Mouse (Mus musculus) hindbrain, embryonic 16.5 days (tissue): ENCODE measurements at regions not wholly inside any gene's neighbourhood (a gene's known extent, or its start where the extent isn't known, plus 50 kb on each side); places are given as distances from the start of the nearest gene placed in this dataset.

ENCODE experiments used
- ATAC-seq: fragments of 200-750 bp; cut with Nextera tagmentation; 2 replicates; pipeline ENCODE4 v1.8.0; 2017; ENCODE audit warnings: moderate TSS enrichment, moderate library complexity
- H3K27ac ChIP-seq: fragments of 300-500 bp; sonication (generic); 2 replicates; pipeline ENCODE4 v1.5.1; 2014; ENCODE audit warnings: low read depth, mild to moderate bottlenecking, control low read depth, low read length, moderate library complexity
- H3K27me3 ChIP-seq: fragments of 300-500 bp; sonication (generic); replicated peaks from 2 replicates; pipeline ENCODE4 v1.6.1; 2014; ENCODE audit warnings: low read length; ENCODE audit not compliant: control insufficient read depth, insufficient read depth
- H3K36me3 ChIP-seq: fragments of 300-500 bp; sonication (generic); 2 replicates; pipeline ENCODE4 v1.6.1; 2014; ENCODE audit warnings: mild to moderate bottlenecking, low read length, moderate library complexity, mixed read lengths; ENCODE audit not compliant: control insufficient read depth, insufficient read depth
- H3K4me1 ChIP-seq: fragments of 300-500 bp; sonication (generic); 2 replicates; pipeline ENCODE4 v1.6.1; 2014; ENCODE audit warnings: low read depth, low read length; ENCODE audit not compliant: control insufficient read depth, insufficient read depth
- H3K4me2 ChIP-seq: fragments of 300-500 bp; sonication (generic); 2 replicates; pipeline ENCODE4 v1.6.1; 2014; ENCODE audit warnings: mild to moderate bottlenecking, low read length, control low read depth, moderate library complexity
- H3K4me3 ChIP-seq: fragments of 300-500 bp; sonication (generic); 2 replicates; pipeline ENCODE4 v1.5.1; 2014; ENCODE audit warnings: mild to moderate bottlenecking, low read length, control low read depth, moderate library complexity
- H3K9ac ChIP-seq: fragments of 300-500 bp; sonication (generic); 2 replicates; pipeline ENCODE4 v1.6.1; 2014; ENCODE audit warnings: low read depth, mild to moderate bottlenecking, control low read depth, low read length, moderate library complexity
- H3K9me3 ChIP-seq: fragments of 300-500 bp; sonication (generic); 2 replicates; pipeline ENCODE4 v1.6.1; 2014; ENCODE audit warnings: mild to moderate bottlenecking, low read length, moderate library complexity; ENCODE audit not compliant: control insufficient read depth
- WGBS: fragments of 180-500 bp; shearing (Covaris S2); extraction: QIAGEN DNeasy Blood & Tissue Kit; methylation state at CpG from one replicate; pipeline ENCODE4 v1.1.7; 2014; 5-methylcytosine and 5-hydroxymethylcytosine counted together

DNA sequence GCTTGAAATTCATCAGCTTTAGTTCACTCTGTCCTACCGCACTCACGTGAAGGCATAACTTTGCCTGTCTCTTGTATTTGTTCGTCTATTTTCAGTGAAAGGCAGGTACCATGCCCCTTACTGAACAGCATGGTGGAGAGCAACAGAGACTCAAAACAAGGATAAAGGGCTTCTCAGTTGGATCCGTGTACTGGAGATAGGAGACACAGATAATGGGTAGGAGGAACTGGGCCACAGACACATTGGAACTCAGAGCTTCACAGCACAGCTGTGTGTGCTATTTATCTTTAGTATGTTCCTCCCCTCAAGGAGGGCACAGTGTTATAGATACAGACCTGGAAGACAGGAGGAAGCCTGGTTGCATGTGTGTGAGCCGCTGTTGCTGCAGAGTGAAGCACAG lies 176.4 kb downstream of the Pten start:
- no peak for ATAC-seq
- no peak overlapping the region for H3K4me3 ChIP-seq
- 86% methylated on average over 5 of the region's 5 CpGs for WGBS

DNA sequence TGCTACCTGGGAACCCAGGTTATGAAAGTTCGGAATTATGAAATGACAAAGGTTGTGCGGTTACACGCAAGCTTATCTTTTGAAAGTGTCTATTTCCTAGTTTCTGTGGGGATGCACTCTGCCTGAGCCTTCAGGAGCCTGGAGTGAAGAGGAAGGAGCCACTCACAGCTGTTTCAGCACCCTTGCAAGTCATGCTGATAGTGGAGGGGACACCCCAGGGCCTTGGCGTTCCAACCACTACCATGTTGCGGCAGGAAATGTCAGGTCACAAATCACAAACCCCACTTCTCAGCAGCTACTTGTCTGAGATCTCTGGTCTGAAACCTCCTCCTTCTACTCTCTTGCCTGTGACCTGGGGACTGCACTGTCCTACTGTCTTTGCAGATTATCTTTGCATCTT lies 178.3 kb downstream of the Pten start:
- no peak overlapping the region for H3K9ac ChIP-seq
- H3K27ac ChIP-seq, result no peak overlapping the region
- 97% methylated on average over 5 of the region's 5 CpGs for WGBS
- no peak overlapping the region for H3K4me2 ChIP-seq
- H3K36me3 ChIP-seq, result no peaks in the 10 kb centered on the region
- no peak for ATAC-seq
- no peaks in the 10 kb centered on the region for H3K9me3 ChIP-seq
- H3K27me3 ChIP-seq, result no peaks in the 10 kb centered on the region
- H3K4me3 ChIP-seq, result no peak overlapping the region
- no peaks in the 10 kb centered on the region for H3K4me1 ChIP-seq

More for the DNA sequence above, 176.4 kb downstream of the Pten start:
- Histone ChIP-seq H3K9me3 (no peaks in the 10 kb centered on the region), H3K4me2 (no peak overlapping the region), H3K4me1 (no peaks in the 10 kb centered on the region), H3K27ac (no peak overlapping the region), H3K9ac (no peak overlapping the region), H3K27me3 (no peaks in the 10 kb centered on the region), H3K36me3 (no peaks in the 10 kb centered on the region)

DNA sequence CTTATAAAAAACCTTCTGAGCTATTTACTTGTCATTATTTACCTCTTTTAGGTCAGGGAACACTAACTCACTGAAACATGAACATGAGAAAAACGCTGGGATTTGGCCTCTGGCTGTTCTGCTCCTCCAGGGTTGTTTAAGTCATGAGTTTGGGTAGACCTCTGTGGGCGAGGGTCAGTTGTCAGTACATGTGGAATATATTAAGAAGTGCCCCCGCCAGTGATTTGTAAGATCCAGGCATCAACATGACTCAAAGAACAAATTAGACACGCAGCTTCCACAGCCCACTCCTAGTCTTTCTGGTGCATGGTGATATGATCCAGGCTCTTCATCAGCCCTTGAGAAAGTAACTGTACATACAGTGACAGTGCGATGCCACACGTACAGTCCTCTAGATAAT lies 180.3 kb downstream of the Pten start:
- Histone ChIP-seq H3K27ac (no peak overlapping the region), H3K4me1 (no peaks in the 10 kb centered on the region), H3K9me3 (no peaks in the 10 kb centered on the region), H3K9ac (no peak overlapping the region), H3K36me3 (no peaks in the 10 kb centered on the region), H3K4me3 (no peak overlapping the region), H3K4me2 (no peak overlapping the region), H3K27me3 (no peaks in the 10 kb centered on the region)
- ATAC-seq, result no peak
- 85% methylated on average over 6 of the region's 6 CpGs for WGBS

DNA sequence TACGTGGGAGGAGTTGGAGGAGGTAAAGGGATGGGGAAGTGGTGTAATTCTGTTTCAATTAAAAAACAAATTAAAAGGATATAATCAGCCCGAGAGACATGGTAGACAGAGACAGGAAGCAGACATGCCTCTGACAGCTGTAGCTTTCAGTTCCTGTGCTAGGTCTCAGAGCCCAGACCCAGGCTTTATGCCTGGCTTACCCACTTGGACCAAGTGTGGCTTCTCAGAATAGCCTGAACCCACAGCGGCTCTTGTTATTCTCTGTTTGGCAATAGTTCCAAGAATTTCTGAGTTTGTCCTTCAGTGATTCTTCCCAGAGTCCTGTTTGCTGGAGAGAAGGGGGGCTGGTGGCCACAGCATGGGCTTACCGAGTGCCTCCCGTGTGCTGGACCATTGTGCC lies 182.4 kb downstream of the Pten start:
- Histone ChIP-seq H3K36me3 (no peaks in the 10 kb centered on the region), H3K4me2 (no peak overlapping the region), H3K4me3 (no peak overlapping the region), H3K9me3 (no peaks in the 10 kb centered on the region), H3K27ac (no peak overlapping the region), H3K4me1 (no peaks in the 10 kb centered on the region), H3K9ac (no peak overlapping the region), H3K27me3 (no peaks in the 10 kb centered on the region)
- no peak for ATAC-seq
- WGBS, result 87% methylated on average over 5 of the region's 5 CpGs

DNA sequence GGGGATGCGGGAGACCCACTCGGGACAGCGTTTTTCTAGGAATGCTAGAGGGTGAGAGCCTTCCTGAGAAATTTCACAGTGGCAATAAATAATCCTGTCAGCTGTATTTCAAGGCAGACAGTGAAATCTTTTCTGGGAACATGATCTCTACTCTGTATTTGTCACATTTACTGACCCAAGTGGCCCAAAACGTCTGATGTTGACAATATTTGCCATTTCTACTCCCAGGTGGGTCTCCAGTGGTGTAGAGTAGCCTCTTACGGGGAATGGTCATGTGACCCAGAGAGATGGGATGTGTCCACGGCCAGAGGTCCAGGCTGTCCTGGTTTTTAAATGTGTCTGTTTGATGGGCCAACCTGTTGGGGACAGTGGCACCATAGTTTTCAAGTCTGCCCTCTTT lies 183.5 kb downstream of the Pten start:
- Histone ChIP-seq H3K4me3 (no peak overlapping the region), H3K4me2 (no peak overlapping the region), H3K9me3 (no peaks in the 10 kb centered on the region), H3K36me3 (no peaks in the 10 kb centered on the region), H3K4me1 (no peaks in the 10 kb centered on the region), H3K27ac (no peak overlapping the region), H3K27me3 (no peaks in the 10 kb centered on the region), H3K9ac (no peak overlapping the region)
- WGBS, result 87% methylated on average over 6 of the region's 6 CpGs
- no peak for ATAC-seq

DNA sequence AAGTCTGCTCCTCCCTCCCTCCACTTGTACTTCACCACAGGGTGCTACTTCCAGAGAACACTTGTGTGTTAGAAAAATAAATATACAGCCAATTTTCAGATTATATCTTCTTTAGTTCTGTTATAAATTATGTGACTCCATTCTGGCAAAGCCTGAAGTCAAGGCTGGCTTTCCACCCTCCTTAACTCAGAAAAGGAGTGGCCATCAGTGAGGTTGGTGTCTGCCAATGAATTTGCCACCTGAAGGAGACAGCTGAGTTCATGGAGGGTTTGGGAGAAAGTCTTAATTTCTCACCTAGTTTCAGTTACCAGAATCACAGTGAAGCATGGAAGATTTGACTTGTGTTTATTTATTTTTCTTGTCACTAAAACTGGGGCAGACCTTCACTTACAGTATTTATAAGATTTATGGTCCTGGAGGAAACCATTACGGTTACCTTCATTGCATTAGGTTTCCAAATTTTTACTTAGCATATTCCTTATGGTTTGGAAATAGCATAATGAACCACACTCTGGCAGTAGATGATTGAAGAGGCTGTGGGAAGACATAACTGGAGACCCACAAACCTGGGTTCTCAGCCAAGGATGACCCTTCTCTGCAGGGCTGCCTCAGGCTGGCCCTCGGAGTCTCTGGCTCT lies 186.4 kb downstream of the Pten start:
- Histone ChIP-seq H3K4me2 (no peak overlapping the region), H3K27me3 (no peaks in the 10 kb centered on the region), H3K4me1 (no peaks in the 10 kb centered on the region), H3K9ac (no peak overlapping the region), H3K4me3 (no peak overlapping the region), H3K36me3 (no peaks in the 10 kb centered on the region), H3K27ac (no peak overlapping the region), H3K9me3 (no peaks in the 10 kb centered on the region)
- 85% methylated on average over 2 of the region's 2 CpGs for WGBS
- ATAC-seq, result no peak

DNA sequence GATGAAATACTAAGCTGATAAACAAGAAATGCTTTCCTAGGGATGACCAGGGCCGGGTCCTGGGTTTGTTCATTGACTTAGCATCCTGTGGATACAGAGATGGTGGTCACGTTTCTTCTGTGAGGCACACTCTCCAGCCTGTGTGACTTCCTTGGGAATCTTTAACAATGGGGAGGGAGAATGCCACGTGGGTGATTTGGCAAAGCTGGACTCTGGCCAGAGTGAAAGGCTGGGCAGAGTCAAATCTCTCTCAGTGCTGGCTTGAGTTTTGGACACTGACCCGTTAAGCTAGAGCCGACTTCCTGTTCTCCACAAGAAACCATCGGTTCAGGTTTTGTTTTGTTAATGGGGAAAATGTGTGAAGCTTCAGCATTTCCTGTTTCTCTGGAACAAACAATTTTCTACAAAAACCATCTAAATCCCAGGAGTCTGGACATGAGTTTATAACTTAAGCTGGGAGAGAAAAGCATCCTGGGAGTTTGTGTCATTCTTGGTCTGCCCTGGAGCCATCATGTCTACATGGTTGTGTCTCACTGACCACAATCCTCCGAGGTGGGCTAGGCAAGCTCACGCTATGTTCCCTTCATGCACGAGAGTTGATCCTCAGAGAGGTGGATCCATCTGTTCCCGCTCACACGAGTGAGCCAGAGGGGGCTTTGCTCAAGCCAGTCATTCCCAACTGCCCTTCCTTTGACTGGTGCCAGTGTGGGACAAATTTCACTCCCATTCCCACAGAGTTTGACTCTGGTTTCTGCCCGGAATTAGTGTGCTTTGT lies 190.0 kb downstream of the Pten start:
- no peaks in the 10 kb centered on the region for H3K9me3 ChIP-seq
- no peaks in the 10 kb centered on the region for H3K36me3 ChIP-seq
- 77% methylated on average over 12 of the region's 12 CpGs for WGBS
- H3K27ac ChIP-seq, result no peak overlapping the region
- no peak overlapping the region for H3K9ac ChIP-seq
- no peak overlapping the region for H3K4me2 ChIP-seq
- no peak overlapping the region for H3K4me3 ChIP-seq
- H3K4me1 ChIP-seq, result no peaks in the 10 kb centered on the region
- no peak for ATAC-seq
- no peaks in the 10 kb centered on the region for H3K27me3 ChIP-seq

DNA sequence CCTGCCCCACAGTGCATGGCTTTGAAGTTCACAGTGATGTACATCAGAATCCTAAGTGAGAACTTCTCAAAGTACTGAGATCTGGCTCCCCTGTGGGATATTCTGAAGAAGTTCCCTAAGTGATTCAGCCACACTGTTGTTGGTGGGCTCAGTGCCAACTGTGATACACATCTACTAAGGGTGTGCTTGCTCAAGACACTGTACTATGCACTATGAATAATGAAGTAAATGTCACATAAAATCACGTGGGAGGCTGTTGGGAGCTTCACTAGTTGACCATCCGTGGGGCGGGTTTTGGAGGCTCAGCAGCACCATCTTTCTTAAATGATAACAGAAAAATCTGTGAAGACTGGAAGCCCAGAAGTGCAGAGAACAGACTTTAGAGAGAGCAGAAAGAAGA lies 193.0 kb downstream of the Pten start:
- no peak overlapping the region for H3K4me2 ChIP-seq
- ATAC-seq, result no peak
- H3K4me3 ChIP-seq, result no peak overlapping the region
- H3K27ac ChIP-seq, result no peak overlapping the region
- WGBS, result 84% methylated on average over 3 of the region's 3 CpGs
- H3K9ac ChIP-seq, result no peak overlapping the region
- no peaks in the 10 kb centered on the region for H3K36me3 ChIP-seq
- H3K27me3 ChIP-seq, result no peaks in the 10 kb centered on the region
- H3K9me3 ChIP-seq, result no peaks in the 10 kb centered on the region
- H3K4me1 ChIP-seq, result no peaks in the 10 kb centered on the region

DNA sequence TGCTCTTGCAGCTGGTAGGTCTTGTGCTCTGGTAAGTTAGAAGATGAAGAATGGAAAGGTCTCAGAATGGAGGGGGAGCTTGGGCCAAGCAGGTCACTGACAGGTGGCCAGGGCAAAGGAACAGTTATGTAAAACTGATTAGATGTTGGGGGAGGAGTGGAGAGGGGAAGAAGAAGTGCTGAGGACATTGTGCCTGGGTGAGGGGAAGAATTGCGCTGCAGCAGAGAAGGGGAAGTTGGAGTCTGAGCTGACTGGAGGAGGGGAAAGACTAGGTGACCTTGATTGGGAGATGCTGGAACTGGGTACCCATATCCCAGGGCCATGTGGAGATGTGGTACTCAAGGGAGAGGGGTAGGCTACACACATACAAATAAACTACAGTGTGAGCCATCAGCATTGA lies 193.5 kb downstream of the Pten start:
- ATAC-seq, result no peak
- H3K9ac ChIP-seq, result no peak overlapping the region

More for the DNA sequence above, 193.5 kb downstream of the Pten start:
- Histone ChIP-seq H3K9me3 (no peaks in the 10 kb centered on the region), H3K36me3 (no peaks in the 10 kb centered on the region), H3K4me3 (no peak overlapping the region), H3K4me2 (no peak overlapping the region), H3K27ac (no peak overlapping the region), H3K4me1 (no peaks in the 10 kb centered on the region), H3K27me3 (no peaks in the 10 kb centered on the region)
- WGBS, result 83% methylated on average over 1 of the region's 1 CpGs
